Mouse (Mus musculus) kidney, adult 18-20 months (tissue): Measurements from ENCODE around the gene Nxpe3.
A peak's percentile ranks its signal among the peaks of the same experiment; 100 is the strongest.

Experiments used
- DNase-seq: peaks from one replicate; pipeline ENCODE4 v3.0.0; 2021

Nxpe3 gene

DNA sequence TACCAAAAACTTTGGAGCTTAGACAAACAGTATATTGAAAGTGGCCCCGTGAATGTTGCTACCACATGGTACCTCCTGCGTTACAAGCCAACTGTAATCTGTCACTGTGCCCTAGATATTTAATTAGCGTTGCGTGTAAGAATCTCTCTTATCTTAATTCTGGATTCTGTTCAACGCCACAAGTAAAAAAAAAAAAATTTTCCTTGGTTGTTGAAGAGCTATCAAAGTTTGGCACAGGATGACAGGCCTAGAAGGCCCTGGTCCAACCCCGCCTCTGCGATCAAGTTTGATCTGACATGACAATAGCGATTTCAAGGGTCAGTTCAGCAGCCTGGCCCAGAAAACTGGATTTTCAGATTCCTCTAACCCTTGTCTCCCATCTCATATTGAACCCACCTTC lies 62.5 kb downstream of the Nxpe3 start:
- no peak for DNase-seq

DNA sequence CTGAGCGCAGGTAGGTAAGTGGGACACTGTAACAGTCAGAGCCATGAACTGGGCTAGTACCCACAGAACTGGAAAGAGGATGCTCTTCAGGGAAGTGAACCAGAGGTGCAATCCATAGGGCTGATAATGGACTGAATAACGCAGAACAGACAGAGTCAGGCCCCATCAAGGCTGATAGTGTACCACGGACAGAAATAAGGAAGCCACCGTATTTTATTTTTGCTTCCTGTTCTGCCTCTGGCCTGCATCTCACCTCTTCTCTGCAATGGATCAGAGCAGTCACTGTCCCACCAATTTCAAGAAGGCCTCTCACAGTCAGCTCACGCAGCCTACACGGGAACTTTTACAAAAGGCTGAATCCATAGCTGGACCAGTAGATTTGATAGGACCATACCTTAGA lies 63.0 kb downstream of the Nxpe3 start:
- no peak for DNase-seq

DNA sequence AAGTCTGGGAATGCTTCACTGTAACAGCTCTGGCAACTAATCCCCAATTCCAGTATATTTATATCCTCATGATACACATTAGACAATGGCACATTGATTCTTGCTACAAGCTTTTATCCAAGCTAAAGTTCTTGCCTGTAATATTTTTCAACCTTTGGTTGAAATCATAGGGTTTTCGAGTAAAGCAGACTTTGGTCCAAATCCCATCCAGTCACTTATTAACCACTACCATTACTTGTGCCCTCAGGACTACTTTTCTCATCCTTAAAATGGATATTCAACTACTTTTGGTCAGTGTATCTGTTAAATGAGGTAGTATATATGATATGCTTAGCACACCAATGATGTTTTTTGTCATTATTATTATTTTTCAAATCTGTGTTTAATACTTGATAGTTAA lies 63.6 kb downstream of the Nxpe3 start:
- no peak for DNase-seq

DNA sequence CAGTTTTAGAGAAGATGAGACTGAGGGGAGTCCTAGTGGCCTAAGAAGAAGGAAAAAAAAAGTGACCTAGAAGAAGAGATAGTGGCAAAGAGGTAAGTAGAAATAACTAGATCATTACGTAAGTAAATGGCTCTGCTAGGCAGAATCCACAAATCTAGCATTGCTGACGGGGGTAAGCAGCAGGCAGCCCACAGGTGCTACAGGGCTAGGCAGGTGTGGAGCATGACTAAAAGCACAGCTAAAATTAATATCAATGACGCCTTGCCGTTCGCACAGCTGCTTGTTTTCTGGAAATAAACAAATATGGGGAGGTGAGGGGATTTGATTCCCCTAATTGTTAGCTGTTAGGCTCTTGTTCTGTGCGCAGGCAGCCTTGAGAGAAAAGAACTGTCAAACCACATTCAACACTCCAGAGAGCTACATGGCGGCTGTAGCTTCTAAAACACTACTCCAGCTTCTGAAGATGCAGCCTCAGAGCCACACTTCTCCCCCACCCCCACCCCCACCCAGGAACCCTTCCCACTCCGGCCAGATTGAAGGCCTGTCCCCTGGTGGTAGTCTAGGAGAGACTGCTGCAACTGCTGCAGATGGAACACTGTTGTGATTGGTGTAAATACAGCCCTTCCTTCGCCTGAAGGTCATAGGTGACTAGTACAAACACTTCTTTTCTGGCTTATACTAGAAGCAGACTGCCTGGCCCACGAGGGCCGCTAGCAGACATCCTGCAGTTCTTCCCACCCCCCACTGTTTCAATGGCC lies 71.5 kb downstream of the Nxpe3 start:
- peak; percentile 29 for DNase-seq

DNA sequence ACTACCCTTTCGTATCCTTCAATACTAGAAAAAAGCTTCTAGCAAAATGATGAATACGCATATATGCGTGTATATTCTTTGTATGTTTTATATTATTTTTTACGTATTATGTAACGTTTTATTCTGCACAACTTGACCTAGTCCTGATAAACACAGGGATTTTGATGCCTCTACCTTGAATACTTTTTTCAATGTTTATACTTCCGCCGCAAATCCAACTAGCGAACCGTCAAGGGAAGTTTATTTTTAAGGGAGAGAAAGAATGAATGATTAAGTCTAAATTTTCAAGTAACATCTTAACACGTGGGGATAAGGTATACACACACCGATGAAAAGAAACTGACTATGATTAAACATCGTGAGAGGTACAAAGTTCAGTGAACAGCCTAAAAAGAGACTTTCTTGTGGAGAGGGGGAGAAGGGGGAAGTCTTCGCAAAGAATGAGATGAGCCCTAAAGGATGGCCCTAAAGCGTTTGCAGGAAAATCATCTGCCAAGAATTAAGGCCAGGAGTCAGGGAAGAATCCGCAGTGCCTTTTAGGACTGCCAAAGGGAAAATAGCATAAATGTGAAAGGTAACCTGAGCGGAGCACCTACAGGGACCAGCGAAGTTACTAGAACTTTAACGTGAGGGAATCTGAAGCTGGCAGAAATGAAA lies 72.2 kb downstream of the Nxpe3 start:
- DNase-seq = no peak

DNA sequence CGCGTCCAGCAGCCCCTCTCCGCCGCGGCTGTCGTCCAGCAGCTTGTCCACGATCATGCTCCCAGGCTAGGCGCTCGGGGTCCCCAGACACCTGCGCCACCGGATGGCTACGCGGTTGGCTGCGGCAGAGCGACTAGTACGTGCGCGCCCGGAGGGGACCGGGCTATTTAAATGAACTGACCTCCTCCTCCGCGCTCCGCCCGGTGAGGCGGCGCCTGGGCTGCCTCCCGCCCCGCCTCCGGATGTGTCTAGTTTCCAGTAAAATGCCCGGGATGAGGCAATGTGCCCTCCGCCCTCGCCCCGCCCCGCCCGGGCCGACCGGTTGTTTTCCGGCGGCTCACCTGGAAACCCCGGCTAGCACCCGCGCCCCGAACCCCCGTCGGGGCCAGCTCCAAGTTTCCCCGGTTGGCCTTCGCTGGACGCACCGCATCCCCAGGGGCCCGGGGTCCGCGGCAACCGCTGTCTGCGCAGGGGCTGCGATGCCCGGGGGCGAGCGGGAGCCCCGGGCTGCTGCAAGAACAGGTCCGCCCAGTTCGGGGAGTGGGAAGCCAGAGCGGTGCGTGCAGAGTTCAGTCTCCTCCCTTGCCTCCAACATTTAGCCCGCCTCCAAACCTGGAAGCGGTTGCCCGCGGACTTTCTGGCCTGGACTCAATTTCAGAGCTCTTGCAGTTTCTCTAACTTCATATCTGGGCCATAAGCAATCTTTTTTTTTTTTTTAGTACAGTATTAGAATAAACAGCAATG lies 72.9 kb downstream of the Nxpe3 start:
- DNase-seq = peak; percentile 97

DNA sequence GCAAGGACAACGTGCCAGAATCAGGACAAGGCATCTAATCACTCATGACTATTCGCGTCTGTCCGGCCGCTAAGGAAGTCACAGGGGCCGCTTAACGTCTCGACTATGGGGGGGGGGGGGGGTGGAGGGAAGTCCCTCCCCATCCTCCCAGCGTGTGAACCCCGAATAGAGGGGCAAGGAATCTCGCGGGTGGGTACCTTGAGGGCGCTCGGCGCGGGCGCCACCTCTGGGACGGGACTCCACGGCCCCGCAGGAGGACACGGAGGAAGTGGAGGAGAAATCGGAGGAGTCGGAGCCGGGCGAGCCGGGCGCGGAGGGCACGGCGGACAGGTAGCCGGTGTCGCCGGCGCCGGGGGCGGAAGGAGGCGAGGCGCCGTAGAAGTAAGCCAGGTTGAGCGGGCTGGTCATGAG lies 73.5 kb downstream of the Nxpe3 start:
- no peak for DNase-seq

DNA sequence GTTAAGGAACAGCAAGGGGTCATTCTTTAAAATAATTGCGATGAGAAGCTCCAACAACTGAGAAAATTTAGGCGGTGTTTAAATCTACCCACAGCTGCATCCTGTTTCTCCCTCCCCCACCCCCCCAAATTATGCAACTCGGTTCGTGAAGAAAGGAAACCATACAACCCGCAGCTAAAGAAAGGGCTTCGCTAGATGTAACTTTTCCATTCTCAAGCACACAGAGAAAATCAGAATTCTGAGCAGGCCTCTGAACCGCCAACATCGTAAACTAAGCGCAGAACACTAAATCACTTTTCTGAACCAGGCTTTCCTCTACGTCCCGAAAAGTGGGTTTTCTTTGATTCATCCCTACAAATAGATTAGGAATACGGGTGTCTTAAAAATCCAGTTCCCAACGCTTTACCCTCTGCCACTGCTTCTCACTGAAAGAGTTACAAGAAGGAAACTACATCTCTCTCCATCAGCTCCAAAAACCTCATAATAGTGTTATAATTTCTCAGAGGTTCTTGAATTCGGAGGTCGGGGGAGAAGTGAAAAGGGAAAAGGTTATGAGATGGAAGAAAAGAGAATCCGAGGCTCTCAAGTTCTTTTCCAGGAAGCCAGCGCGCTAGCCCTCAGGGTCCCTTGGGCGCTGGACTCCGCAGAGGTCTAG lies 74.0 kb downstream of the Nxpe3 start:
- no peak for DNase-seq

DNA sequence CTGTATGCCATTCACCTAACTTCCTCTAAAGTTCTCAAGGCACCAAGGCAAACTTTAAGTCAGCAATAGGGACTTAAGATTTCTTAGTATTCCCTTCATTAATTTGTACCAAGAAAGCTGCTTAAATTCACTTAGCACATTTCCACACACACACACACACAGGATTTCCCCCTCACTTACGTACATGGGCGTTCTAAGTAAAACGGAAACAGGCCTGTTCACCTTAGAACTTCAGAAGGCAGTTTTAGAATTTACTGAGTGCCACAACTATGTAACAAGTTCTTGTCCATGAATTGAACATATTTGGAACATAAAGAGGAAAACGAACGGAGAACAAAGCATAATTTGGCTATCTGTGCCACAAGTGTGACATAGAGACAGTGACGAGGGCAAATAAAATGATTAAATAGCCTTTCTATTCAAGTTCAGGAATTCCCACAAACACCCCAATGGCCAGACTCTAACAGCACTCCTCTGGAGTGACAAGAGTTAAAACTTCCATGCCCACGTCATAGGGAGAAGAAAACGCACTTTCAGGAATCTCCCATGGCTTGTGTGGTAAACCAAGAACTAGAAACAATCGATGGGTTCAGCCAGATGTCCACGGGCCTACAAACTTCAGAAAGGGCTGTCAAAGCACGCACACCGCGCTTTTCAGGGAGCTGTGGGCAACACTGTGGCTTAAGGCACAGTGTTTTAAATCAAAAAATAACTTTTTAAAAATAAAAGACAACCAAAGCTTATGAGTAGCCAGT lies 74.7 kb downstream of the Nxpe3 start:
- DNase-seq = peak; percentile 47

DNA sequence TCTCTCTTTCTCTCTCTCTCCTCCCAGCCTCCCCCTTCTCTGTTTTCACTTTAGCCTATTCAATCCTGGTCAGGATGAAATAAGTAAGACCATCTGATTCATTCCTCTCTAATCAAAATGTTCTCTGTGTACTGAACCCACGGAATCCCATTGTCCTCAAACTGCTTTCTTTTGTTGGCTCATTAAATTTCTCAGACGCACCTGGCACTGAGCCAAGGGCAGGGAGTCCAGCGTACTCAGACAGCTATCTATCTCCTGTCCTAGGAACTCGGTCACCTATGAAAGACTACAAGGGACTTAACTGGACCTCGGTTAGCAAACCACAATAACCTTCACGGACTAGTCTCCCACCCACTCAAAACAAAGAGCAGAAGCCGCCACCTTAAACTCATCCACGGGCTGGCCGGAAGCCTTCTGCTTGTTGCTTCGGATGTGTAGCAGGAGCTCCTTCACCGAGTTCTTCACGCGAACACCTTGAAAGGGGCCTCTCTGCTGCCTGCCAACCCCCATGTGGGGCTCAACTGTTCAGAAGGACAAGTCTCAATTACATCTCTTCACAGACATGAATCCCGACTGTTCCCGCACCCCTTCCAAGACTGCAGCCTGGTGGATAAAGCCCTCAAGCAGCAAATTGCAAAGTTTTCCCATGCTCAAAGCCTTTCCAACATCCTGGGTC lies 75.8 kb downstream of the Nxpe3 start:
- DNase-seq = peak; percentile 78

DNA sequence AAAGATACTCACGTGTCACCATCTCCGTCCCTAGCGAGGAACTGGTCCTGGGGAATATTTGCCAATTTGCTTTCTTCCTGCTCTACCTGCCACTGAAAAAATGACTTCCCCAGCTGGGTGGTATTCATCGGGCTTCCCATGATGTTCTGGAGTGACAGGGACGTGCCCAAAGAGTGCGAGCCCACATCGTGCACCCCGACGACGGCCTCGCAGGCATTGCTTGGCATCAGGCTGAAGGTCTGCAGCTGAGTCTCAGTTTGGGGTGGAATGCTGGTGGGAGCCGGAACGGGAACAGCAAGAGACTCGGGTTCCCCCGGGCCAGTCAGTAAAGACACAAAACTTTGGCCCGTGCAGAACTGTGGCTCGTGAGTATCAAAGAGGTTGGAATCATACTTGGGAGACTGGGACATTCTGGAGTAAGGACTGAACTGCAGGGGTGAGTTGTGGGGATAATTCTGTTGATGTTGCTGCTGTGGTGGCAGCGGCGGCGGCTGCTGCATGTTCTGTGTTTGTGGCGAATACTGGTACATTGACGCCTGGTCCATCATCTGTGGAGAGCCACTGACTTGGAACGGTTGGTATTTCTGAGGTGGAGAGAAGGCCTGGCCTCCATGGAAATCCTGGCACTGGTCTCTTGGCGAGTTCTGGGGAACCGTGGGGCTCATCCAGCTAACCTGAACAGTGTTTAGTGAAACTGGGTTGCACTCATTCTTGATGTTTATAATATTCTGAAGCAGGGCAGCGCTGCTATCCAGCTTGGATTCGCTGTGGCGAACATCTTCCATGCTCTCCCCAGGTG lies 77.2 kb downstream of the Nxpe3 start:
- DNase-seq = peak; percentile 28

DNA sequence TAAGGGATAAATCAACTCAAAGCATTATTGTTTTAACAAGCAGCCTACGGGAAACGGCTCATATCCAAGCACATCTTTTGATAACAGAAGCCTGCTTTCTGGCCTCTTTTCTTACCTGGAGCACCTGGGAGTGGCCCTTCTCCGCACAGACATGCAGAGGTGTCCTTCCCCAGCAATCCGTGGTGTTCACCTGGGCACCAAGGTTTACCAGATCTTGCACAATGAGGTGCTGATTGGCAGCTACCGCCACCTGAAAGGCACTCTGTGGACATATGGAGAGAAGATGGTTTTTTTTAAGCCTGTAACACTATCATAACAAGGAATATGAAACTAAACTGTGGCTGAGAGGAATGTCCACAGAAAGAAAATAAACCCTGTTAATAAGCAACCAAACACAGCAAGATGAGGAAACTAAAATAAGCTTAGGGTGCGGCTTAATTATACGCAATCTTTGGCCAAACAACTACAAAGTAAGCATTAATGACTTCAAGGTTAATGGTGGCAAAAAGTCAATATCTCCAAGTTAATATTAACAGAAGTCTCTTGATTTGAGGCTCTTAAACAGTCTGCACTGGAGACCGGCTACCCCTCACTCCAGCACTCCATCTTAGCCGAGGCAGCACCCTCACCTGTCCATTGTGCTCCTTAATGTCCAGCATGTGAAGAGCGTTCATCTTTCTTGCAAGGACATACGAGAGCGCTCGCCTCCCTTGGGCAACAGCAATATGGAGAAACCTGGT lies 78.7 kb downstream of the Nxpe3 start:
- peak; percentile 48 for DNase-seq

DNA sequence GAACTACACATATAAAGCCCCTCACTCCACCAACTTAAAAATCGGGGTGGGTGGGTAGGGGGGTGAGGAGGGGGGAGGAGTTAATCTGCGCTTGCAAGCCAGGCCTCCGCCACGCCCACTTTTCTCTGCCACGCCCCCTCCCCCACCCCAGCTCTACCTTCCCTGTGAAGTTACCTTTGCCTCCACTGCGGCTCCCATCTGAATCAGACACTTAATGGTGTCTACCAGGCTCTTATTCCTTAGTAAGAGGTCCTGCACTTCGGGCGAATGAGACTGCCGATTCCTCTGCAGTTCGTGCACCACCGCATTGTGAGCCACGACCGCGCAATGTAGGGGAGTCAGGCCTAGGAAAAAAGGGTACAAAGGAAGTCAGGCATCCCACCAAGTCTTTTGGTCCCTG lies 79.6 kb downstream of the Nxpe3 start:
- DNase-seq = no peak

DNA sequence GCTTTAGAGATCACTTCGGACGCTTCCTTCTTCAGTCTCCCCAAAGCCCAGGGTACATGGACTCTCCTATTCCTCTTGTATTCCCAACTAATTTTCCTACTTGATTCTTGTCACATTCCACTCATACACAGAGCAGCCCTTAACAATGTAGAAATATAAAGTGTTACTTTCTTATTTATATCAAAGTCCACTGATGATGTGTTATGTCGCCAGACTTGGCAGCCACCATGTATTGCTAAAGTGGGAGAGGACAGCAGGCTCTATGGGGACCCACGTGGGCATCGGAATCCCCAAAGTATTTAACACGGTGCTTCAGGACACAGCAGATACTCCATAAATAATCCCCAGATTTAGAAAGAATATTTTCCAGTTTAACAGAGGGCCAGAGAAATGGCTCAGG lies 80.4 kb downstream of the Nxpe3 start:
- no peak for DNase-seq

DNA sequence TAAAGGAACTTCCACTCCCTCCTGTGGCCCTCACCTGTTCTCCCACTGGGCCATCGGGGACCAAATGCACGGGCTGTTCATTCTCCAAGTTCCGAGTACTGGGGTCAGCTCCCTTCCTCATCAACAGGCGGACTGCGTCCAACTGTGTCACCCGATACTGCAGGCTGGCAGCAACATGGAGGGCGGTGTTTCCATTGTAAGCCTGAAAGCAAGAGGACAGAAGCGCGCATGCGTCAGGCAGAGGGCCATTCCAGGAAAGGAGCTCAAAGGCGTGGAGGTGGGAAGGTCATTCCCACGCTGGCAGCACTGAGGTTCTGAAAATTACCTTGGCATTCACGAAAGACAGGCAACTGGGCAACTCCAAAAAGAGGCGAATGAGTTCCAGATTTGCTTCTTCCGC lies 81.2 kb downstream of the Nxpe3 start:
- no peak for DNase-seq

DNA sequence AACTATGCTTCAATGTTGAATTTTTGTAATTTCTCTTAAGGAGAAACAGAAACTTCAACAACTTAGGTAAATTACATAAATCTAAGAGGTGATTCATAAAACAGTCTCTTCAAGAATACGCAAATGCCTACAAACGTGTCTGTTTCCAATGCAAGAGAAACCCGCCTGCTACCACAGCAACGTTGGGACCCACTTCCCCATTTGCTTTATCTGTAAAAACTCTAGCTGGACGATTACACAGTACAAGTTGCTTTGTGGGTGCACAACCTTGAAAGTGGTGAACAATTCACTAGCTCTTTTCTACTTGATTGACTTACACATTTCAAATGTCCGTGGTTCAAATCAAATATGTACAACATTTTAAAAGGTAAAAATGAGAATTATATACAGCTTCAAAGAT lies 83.3 kb downstream of the Nxpe3 start:
- no peak for DNase-seq

DNA sequence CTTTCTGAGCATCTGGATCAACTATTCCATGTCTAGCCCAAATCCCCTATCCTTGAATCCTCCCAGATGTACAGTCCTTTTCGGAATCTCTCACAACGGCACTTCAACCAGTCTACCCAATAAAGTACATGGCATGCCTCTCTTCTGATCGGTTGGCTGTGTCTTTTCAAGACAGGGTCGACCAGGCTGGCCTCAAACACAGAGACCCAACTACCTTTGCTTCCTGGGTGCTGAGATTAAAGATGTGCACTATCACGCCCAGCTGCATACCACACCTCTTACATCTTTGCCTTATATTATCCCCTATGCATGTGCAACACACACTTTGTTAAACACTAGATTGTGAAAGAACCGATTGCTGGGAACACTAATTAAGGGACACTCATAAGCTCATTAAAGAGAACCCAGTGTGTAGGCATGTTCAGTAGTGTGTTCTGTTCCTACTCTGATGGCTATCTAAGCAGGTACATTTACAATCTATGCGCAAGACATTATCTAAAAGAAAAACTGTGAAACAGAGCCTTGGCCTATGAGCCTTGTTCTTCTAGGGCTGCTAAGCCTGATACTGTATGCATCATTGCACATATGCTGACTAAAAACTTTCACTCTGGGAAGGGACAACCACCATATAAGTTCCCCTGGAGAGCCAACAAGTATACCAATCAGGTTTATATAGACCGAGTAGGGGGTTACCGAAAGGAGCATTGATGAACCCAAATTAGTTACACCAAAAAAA lies 85.1 kb downstream of the Nxpe3 start:
- DNase-seq = no peak

DNA sequence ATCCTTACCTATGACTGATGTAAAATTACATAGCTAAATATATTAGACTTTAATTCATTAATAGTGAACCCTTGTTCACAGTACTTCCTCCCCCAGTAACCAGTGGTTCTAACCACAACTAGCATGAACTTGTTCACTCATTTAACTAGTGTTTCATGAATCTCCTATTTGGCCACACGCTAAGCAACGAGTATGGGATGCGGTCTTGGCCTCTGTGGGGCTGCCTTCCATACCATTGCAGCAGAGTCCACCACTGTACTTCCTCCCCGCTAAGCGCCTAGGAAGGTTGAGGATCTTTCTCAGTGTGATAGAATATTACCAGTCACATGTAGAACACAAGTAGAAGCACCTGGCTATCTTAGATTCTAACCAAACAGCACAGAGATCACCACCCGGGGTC lies 85.7 kb downstream of the Nxpe3 start:
- DNase-seq = no peak

DNA sequence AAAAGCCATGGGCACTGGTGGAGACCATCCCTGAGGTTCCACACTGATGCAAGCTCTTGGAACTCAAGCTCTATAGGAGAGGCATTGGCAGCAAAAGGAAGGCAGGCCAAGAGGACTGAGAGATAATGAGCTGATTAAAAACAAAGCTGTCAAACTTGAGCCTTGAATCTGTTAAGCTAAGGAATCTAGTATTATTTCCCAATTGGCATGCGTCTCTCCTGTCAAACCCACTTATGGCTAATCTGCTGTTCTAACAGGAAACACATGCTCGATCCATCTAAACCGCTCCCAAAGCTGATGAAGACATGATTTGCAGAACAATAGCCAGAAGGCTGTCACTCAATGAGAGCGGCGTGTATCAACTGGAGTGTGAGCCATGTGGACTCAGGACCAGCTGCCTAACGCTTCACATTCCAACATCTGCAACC lies 87.6 kb downstream of the Nxpe3 start:
- no peak for DNase-seq

DNA sequence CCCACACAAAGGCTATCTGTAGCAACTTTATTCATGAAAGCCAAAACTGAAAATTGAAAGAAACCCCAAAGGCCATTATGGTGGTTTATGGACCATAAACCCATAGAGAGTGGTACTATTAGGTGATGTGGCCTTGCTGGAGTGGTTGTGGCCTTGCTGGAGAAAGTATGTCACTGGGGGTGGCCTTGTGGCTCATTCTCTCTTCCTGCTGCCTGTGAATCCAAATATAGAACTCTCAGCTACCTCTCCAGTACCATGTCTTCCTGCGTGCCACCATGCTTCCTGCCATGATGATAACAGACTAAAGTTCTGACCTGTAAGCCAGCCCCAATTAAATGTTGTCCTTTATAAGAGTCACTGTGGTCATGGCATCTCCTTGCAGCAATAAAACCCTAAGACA lies 90.3 kb downstream of the Nxpe3 start:
- DNase-seq = no peak
